Comparison of ENCODE assay signal across 8 mouse cellular contexts in the genomic region with DNA sequence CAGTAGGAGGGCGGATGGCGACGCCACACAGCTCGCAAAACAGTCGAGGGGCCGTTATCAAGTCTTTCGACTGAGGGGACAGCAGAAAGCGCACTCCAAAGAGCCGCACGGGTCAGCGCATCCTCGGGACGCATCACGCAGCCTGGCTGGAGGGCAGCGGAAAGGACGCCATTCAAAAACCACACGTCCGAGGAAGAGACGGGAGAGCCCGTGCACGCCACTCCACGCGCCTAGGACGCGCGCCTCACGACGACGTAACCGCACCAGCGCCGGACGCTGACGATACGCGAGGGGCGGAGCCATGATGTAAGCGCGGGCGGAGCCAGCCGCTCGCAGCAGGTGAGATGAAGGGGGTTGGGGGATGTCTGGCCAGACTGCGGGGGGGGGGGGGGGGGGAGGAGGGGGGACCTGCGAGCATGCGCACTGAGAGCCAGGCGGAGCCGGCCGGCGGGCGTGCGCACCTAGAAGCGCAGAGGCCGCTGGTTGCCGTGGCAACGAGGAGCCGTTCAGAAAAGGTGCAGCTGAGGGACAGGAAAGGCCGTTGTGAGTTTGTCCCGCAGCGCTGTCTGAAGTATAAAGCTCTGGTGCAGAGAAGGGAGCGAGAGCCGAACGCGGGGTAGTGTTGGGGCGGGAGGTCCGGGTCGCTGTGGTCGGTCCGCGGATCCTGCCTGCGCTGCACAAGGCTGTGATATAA. TPM values are rescaled to one million over a fixed set of nuclear protein-coding genes. Genes with fewer than 3 reads are reported as not detected.
DNase-seq lines count a peak whose midpoint lies in the region; ATAC-seq lines count a peak whose summit lies in the region.

A gene (plus strand): TSS at position 423 of the 694 bp plus-strand sequence.

- H3K9ac ChIP-seq in hindbrain, embryonic 11.5 days (ENCODE audit: low read depth, low read length): peak within 1 kb of the TSS; percentile 78
- peak within 1 kb of the TSS; percentile 69 for H3K9ac ChIP-seq in lung, embryonic 15.5 days

- no peaks in the 10 kb centered on the region for H3K4me1 ChIP-seq in hindbrain, embryonic 11.5 days (replicated peaks; ENCODE audit: control insufficient read depth, insufficient read depth, low read length)
- H3K4me1 ChIP-seq in lung, embryonic 15.5 days: peaks cover 5% of the 10 kb centered on the region; the same call in 1 of the 2 replicates

- no peaks in the 10 kb centered on the region for H3K9me3 ChIP-seq in hindbrain, embryonic 11.5 days (ENCODE audit: control insufficient read depth, low read length)
- H3K9me3 ChIP-seq in lung, embryonic 15.5 days: no peaks in the 10 kb centered on the region

- WGBS in hindbrain, embryonic 11.5 days: under 1% methylated on average over 61 of the region's 70 CpGs
- under 1% methylated on average over 66 of the region's 70 CpGs for WGBS in lung, embryonic 15.5 days

- peak; percentile 89 for DNase-seq in Muller cell, postnatal 12 days (ENCODE audit: inconsistent ontology term)
- peak; percentile 87 for DNase-seq in cerebellum, adult 8-10 months
- peak; percentile 80 to 90 for DNase-seq in frontal cortex, adult 2 months (ENCODE audit: extremely low spot score in 1 of 2, low spot score in 1 of 2)
- peak; percentile 95 for DNase-seq in hindbrain, embryonic 11.5 days (ENCODE audit: low spot score)
- peak; percentile 86 for DNase-seq in layer of hippocampus, adult 9-11 months
- DNase-seq in ovary, postnatal 14 days (ENCODE audit: low spot score): peak; percentile 63
- DNase-seq in thymus, postnatal 0 days (ENCODE audit: low spot score): peak; percentile 89

- peak within 1 kb of the TSS; percentile 57 for H3K4me2 ChIP-seq in hindbrain, embryonic 11.5 days (replicated peaks; ENCODE audit: low read depth, low read length)
- H3K4me2 ChIP-seq in lung, embryonic 15.5 days: peak within 1 kb of the TSS; percentile 84

- H3K36me3 ChIP-seq in hindbrain, embryonic 11.5 days (ENCODE audit: control insufficient read depth, insufficient read depth, low read length): no peaks in the 10 kb centered on the region
- H3K36me3 ChIP-seq in lung, embryonic 15.5 days: no peaks in the 10 kb centered on the region

- H3K4me3 ChIP-seq in hindbrain, embryonic 11.5 days (ENCODE audit: low read depth, low read length): peak within 1 kb of the TSS; percentile 55
- H3K4me3 ChIP-seq in lung, embryonic 15.5 days: peak within 1 kb of the TSS; percentile 61

- H3K27ac ChIP-seq in hindbrain, embryonic 11.5 days (ENCODE audit: low read depth, low read length): peak within 1 kb of the TSS; percentile 79
- peak within 1 kb of the TSS; percentile 81 for H3K27ac ChIP-seq in lung, embryonic 15.5 days

- no peaks in the 10 kb centered on the region for H3K27me3 ChIP-seq in hindbrain, embryonic 11.5 days (ENCODE audit: control insufficient read depth, insufficient read depth, low read length)
- no peaks in the 10 kb centered on the region for H3K27me3 ChIP-seq in lung, embryonic 15.5 days

- ATAC-seq in hindbrain, embryonic 11.5 days (ENCODE audit: low FRiP score): peak; percentile 98
- peak; percentile 97 for ATAC-seq in lung, embryonic 15.5 days (ENCODE audit: borderline replicate concordance, extremely low read depth, low FRiP score, low TSS enrichment)

RNA-seq across cellular contexts. Expression of the gene that starts here (rescaled TPM):
- polyA plus RNA-seq in frontal cortex, adult 2 months (2012; rRNA removed): 19.5 and 21.8 TPM in 2 replicates
- 9.7 and 10.2 TPM in 2 replicates for polyA plus RNA-seq in hindbrain, embryonic 11.5 days (2014; fragmentation: Nextera tagmentation; extraction: Ambion mirVana)
- 5.7 TPM in 2 replicates for polyA plus RNA-seq in lung, embryonic 15.5 days (2015; fragmentation: Nextera tagmentation; extraction: Ambion mirVana)
- 1.3 and 1.9 TPM in 2 replicates for polyA plus RNA-seq in thymus, postnatal 0 days (2015; fragmentation: Nextera tagmentation; extraction: Ambion mirVana)

Comparison
In these comparisons a context has a peak if more than half of its experiments do, and no peak if none do; other contexts are left out.
1. Peak in every context shown above with its lines: DNase-seq, ATAC-seq, H3K4me3 ChIP-seq and H3K27ac ChIP-seq.